Comparison of ENCODE assay signal across 8 mouse cellular contexts in genomic region chr9:101250981-101251643, GRCm38 (mm10). TPM values are rescaled to one million over a fixed set of nuclear protein-coding genes. Genes with fewer than 3 reads are reported as not detected.
DNase-seq lines count a peak whose midpoint lies in the region; ATAC-seq and TF ChIP-seq lines count a peak whose summit lies in the region.

No protein-coding gene starts in this region.

- peak overlapping the region; percentile 78 for H3K4me2 ChIP-seq in intestine, embryonic 16.5 days (ENCODE audit: low read depth, low read length)
- H3K4me2 ChIP-seq in neural tube, embryonic 13.5 days: peak overlapping the region; percentile 65

- TF ChIP-seq CTCF in Patski (IDR thresholded peaks at IDR 0.05): no peak

- H3K9ac ChIP-seq in intestine, embryonic 16.5 days (ENCODE audit: low read depth, low read length): peak overlapping the region; percentile 90
- H3K9ac ChIP-seq in neural tube, embryonic 13.5 days: peak overlapping the region; percentile 89

- H3K27me3 ChIP-seq in Patski: no peaks in the 10 kb centered on the region
- H3K27me3 ChIP-seq in intestine, embryonic 16.5 days (replicated peaks; ENCODE audit: control insufficient read depth, insufficient read depth, low read length): no peaks in the 10 kb centered on the region
- H3K27me3 ChIP-seq in neural tube, embryonic 13.5 days: no peaks in the 10 kb centered on the region

- peaks cover 12% of the 10 kb centered on the region for H3K4me1 ChIP-seq in intestine, embryonic 16.5 days (ENCODE audit: control insufficient read depth, insufficient read depth, low read length)
- peaks cover 36% of the 10 kb centered on the region for H3K4me1 ChIP-seq in neural tube, embryonic 13.5 days (replicated peaks)

- no peaks in the 10 kb centered on the region for H3K36me3 ChIP-seq in intestine, embryonic 16.5 days (ENCODE audit: control insufficient read depth, insufficient read depth, low read length)
- no peaks in the 10 kb centered on the region for H3K36me3 ChIP-seq in neural tube, embryonic 13.5 days

- under 1% methylated on average over 52 of the region's 61 CpGs for WGBS in intestine, embryonic 16.5 days
- WGBS in neural tube, embryonic 13.5 days: under 1% methylated on average over 56 of the region's 61 CpGs

- POLR2A ChIA-PET in Patski (lab: Charles Lee): interaction anchor here (0.9 to 1.7 kb wide), 4 partner anchors 15 to 61 kb away, joined by 3 to 11 read pairs (median 4); no protein-coding TSS in a partner anchor

- no peaks in the 10 kb centered on the region for H3K9me3 ChIP-seq in intestine, embryonic 16.5 days (ENCODE audit: control insufficient read depth, low read length)
- H3K9me3 ChIP-seq in neural tube, embryonic 13.5 days: no peaks in the 10 kb centered on the region

- peak overlapping the region; percentile 98 for H3K27ac ChIP-seq in intestine, embryonic 16.5 days (ENCODE audit: low read length)
- peak overlapping the region; percentile 98 for H3K27ac ChIP-seq in neural tube, embryonic 13.5 days (replicated peaks)

- in situ Hi-C loops in Patski (cut with MboI; ENCODE audit: low pct_unique_long_range_greater_than_20kb): no loop called here

- CTCF ChIA-PET in Patski (lab: Charles Lee): interaction anchor here (0.9 to 3.0 kb wide), 2 partner anchors 22 to 65 kb away, joined by 3 to 18 read pairs; no protein-coding TSS in a partner anchor

- ATAC-seq in Patski: peak; percentile 95
- ATAC-seq in common myeloid progenitor, adult 5-6 weeks (replicated peaks; ENCODE audit: low read depth, poor library complexity, severe bottlenecking): peak; percentile 69
- ATAC-seq in intestine, embryonic 16.5 days: peak; percentile 97
- ATAC-seq in neural tube, embryonic 13.5 days (ENCODE audit: low read depth): peak; percentile 96

- peak; percentile 9 to 11 for DNase-seq in CD8-positive naive resting alpha-beta T cell, adult 2 months (ENCODE audit: low read depth in 2 of 2, low spot score in 2 of 2)
- DNase-seq in Patski (ENCODE audit: low read depth, low spot score): no peak
- peak; percentile 75 for DNase-seq in gastrocnemius, postnatal 10 days
- DNase-seq in lung, adult 18-20 months: peak; percentile 73 to 76
- DNase-seq in MN1 (ENCODE audit: low spot score): no peak

- peak overlapping the region; percentile 90 for H3K4me3 ChIP-seq in intestine, embryonic 16.5 days (ENCODE audit: low read length)
- peak overlapping the region; percentile 82 for H3K4me3 ChIP-seq in neural tube, embryonic 13.5 days

RNA-seq across cellular contexts. Expression of gene Ppp2r3a, which starts 0.5 kb away (rescaled TPM):
- polyA plus RNA-seq in Patski (2021): 42.2 TPM
- total RNA-seq in common myeloid progenitor, adult 5-6 weeks (2017): 19.7 and 24.0 TPM in 2 replicates
- 100 to 1,000 TPM; 184 to 206 TPM for total RNA-seq in gastrocnemius, postnatal 10 days (2021)
- polyA plus RNA-seq in intestine, embryonic 16.5 days (2015; fragmentation: Nextera tagmentation; extraction: Ambion mirVana): 7.4 and 8.1 TPM in 2 replicates
- 22.5 and 26.4 TPM in 2 replicates for polyA plus RNA-seq in neural tube, embryonic 13.5 days (2015; fragmentation: Nextera tagmentation; extraction: Ambion mirVana)

Comparison
In these comparisons a context has a peak if more than half of its experiments do, and no peak if none do; other contexts are left out.
1. DNase-seq: peak in CD8-positive naive resting alpha-beta T cell, adult 2 months (2 of 2), gastrocnemius, postnatal 10 days (single experiment) and lung, adult 18-20 months (2 of 2); none in Patski (single experiment) and MN1 (single experiment).
2. Peak in every context shown above with its lines, with median percentiles within 50 percentile points of each other: ATAC-seq.